Mouse (Mus musculus): ENCODE results near the gene Nat9. TPM values are rescaled to one million over a fixed set of nuclear protein-coding genes. Genes with fewer than 3 reads are reported as not detected.

Nat9 gene
- polyA plus RNA-seq (2017; shearing (Covaris generic)), result 15.8 TPM

DNA sequence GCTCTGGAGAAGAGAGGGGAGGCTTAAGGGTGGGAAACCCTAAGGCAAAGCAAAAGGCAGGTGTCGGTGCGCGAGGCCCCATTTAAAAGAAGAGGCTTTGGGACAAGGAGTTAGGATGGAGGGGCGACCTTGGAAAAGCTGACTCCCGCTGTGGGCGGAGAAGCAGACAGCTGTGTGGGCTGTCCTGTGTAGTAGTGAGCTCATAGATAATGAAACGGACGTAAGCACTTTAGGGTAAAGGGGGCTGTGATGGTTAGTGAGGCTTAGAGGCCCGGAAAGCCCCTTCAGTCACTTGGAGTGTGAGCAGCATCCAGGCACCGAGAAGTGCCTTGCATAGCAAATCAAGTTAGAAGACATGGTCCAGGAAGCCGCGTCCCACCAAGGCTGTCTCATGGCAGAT is at the start of gene Nat9:
TSS of gene Nat9 (minus strand) at position 167 of the 400 bp plus-strand sequence.

DNA sequence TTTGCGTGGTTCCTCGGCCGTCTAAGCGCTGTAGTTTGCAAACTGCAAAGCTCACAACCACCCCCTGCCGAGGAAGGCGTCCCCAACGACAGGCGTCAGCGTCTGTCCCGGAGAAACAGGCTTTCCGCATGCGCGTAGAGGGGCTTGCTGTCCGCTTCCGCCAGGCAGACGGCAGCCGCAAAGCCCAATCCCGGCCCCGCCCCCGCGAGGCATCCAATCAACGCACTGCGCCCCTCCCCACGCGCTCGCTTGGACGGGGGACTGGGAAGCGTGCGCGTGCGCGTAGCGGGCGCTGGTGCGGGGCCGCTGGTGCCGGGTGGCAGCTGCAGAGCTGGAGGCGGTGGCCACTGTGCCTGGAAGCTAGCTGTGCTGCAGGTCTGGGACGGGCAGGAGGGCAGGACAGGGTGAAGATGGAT is 427 bp downstream of the Nat9 start, which contains the start of gene Tmem104:
TSS of gene Tmem104 (plus strand) at position 264 of the 416 bp plus-strand sequence.

DNA sequence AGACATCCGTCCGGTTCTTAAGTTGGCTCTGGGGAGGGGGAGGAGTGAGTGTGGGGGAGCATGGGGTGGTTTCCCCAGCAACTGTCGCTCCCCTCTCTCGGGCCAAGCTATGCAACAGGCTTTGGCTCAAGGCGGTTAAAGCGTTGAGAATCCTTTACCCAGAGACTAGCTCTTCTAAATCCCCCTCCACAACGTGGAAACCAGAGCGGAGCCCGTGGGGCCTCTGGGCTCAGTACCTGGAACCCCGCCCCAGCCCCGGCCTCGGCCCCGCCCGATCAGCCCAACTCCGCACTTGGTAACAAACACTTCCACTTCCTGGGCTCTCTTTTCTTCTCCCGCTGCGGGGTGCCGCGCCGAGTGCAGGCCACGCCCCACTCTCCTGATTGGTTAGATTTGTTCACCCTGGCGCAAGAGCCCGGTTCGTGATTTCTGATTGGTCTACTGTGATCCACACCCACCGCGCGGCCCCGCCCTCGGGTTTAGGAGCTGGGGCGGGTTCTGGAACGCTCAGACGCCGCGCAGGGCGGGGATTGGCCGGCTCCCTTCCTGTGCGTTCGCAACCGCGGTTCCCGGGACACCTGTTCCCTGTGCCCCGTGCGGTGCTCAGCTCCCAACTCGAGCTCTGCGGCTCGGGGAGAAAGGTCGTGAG is 24.7 kb downstream of the Nat9 start, which contains the start of gene Slc9a3r1:
TSS of gene Slc9a3r1 (plus strand) at position 510 of the 649 bp plus-strand sequence.

DNA sequence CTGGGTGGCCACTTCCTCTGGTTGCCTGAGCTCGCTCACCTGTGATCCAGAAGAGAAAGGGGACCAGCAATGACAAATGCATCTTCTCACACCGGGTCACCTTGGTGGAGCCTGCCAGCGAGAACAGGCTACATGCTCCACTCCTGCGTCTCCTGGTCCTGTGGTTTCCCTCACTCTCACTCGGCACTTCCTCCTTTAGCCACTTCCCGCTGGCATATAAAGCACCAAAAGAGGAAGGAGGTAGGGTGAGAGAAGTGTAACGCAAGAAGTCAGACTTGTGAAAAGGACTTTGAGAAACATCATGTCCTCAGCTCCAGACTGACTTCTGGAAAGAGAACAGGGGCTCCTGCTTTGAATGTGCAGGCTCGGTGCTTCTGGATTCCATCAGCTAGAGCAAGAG is 53.9 kb downstream of the Nat9 start, which contains the start of gene Cd300lf:
TSS of gene Cd300lf (minus strand) at position 193 of the 400 bp plus-strand sequence.

Other genes with a start within 250 kb of the Nat9 start
- gene Cd300c, start 218.7 kb downstream of the Nat9 start, polyA plus RNA-seq (2017; shearing (Covaris generic)), result not detected
- 0.79 TPM for gene Cd300ld, start 197.9 kb downstream of the Nat9 start, polyA plus RNA-seq (2017; shearing (Covaris generic))
- gene Cd300c2, start 186.0 kb downstream of the Nat9 start, polyA plus RNA-seq (2017; shearing (Covaris generic)), result 1.5 TPM
- not detected for gene Cd300ld2, start 171.7 kb downstream of the Nat9 start, polyA plus RNA-seq (2017; shearing (Covaris generic))
- not detected for gene Cd300ld4, start 160.8 kb downstream of the Nat9 start, polyA plus RNA-seq (2017; shearing (Covaris generic))
- not detected for gene Cd300ld5, start 150.1 kb downstream of the Nat9 start, polyA plus RNA-seq (2017; shearing (Covaris generic))
- gene Cd300ld3, start 139.4 kb downstream of the Nat9 start, polyA plus RNA-seq (2017; shearing (Covaris generic)), result not detected
- 1.2 TPM for gene Cd300e, start 125.7 kb downstream of the Nat9 start, polyA plus RNA-seq (2017; shearing (Covaris generic))
- gene Rab37, start 96.4 kb downstream of the Nat9 start, polyA plus RNA-seq (2017; shearing (Covaris generic)), result 248 TPM
- 2.1 TPM for gene Cd300lf, start 53.9 kb downstream of the Nat9 start, polyA plus RNA-seq (2017; shearing (Covaris generic))
- 595 TPM for gene Slc9a3r1, start 24.5 kb downstream of the Nat9 start, polyA plus RNA-seq (2017; shearing (Covaris generic))
- 18.1 TPM for gene Tmem104, start 372 bp downstream of the Nat9 start, polyA plus RNA-seq (2017; shearing (Covaris generic))
- gene Grin2c, start 79.4 kb upstream of the Nat9 start, polyA plus RNA-seq (2017; shearing (Covaris generic)), result not detected
- gene Fdxr, start 89.2 kb upstream of the Nat9 start, polyA plus RNA-seq (2017; shearing (Covaris generic)), result 39.5 TPM
- gene Fads6, start 109.8 kb upstream of the Nat9 start, polyA plus RNA-seq (2017; shearing (Covaris generic)), result 1.1 TPM
- gene Otop2, start 119.3 kb upstream of the Nat9 start, polyA plus RNA-seq (2017; shearing (Covaris generic)), result not detected
- not detected for gene Ush1g, start 134.2 kb upstream of the Nat9 start, polyA plus RNA-seq (2017; shearing (Covaris generic))
- not detected for gene Otop3, start 146.9 kb upstream of the Nat9 start, polyA plus RNA-seq (2017; shearing (Covaris generic))
- 8.4 TPM for gene Hid1, start 179.9 kb upstream of the Nat9 start, polyA plus RNA-seq (2017; shearing (Covaris generic))
- not detected for gene Cdr2l, start 194.1 kb upstream of the Nat9 start, polyA plus RNA-seq (2017; shearing (Covaris generic))
- gene Mrpl58, start 215.9 kb upstream of the Nat9 start, polyA plus RNA-seq (2017; shearing (Covaris generic)), result 162 TPM
- 711 TPM for gene Atp5h, start 232.1 kb upstream of the Nat9 start, polyA plus RNA-seq (2017; shearing (Covaris generic))
- 4.6 TPM for gene Kctd2, start 232.3 kb upstream of the Nat9 start, polyA plus RNA-seq (2017; shearing (Covaris generic))